Mouse (Mus musculus): ENCODE measurements around the gene Spata2l. TPM values are rescaled to one million over a fixed set of nuclear protein-coding genes. Genes with fewer than 3 reads are reported as not detected.

Spata2l gene
- 10 to 100 TPM in 1 of 2 experiments, 1 to 10 TPM in 1; 7.0 to 10.7 TPM for total RNA-seq (2023)

GRCm38 (mm10) chr8:123235520-123236497 lies at the start of gene Spata2l:
TSS of gene Spata2l (minus strand) at chr8:123236233.

DNA sequence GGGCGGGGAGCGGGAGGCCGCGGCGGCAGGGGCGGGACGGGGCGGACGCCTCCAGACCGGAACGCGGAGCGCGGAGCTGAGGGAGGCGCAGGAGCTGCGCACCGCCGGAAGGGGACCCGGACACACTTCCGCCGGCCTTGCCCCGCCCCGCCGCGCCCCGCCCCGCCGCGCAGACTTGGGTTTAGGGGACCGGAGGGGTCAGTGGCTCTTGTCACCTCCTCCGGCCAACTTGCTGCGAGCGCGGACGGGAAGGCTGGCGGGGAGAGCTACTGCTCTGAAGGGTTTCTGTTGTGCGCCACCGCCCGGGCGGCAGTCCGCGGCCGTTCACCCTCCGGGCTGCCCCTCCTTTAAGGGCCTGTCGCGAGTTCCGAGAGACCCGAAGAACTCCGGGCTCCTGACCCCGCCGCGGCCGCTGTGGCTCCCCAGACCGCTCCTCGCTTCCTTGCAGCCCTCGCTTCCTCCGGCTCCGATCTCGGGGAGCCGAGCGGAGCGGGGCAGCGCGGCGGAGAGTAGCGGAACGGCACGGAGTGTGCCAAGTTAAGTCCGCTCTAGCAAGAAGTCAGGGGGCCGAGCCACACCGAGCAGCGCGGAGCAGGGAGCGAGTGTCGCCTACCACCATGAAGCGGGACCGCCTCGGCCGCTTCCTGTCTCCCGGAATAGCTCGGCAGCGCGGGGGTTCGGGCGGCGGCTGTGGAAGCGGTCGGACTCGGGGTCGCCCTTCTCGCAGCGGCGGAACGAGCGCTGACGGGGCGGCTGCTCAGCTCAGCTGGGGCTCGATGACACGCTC lies 18.3 kb upstream of the Spata2l start, which contains the start of the genes Zfp276 and Vps9d1:
Gene Zfp276 (plus strand): TSS at position 97 of the 787 bp plus-strand sequence.
Gene Vps9d1 (minus strand): TSS at position 250 of the 787 bp plus-strand sequence.

DNA sequence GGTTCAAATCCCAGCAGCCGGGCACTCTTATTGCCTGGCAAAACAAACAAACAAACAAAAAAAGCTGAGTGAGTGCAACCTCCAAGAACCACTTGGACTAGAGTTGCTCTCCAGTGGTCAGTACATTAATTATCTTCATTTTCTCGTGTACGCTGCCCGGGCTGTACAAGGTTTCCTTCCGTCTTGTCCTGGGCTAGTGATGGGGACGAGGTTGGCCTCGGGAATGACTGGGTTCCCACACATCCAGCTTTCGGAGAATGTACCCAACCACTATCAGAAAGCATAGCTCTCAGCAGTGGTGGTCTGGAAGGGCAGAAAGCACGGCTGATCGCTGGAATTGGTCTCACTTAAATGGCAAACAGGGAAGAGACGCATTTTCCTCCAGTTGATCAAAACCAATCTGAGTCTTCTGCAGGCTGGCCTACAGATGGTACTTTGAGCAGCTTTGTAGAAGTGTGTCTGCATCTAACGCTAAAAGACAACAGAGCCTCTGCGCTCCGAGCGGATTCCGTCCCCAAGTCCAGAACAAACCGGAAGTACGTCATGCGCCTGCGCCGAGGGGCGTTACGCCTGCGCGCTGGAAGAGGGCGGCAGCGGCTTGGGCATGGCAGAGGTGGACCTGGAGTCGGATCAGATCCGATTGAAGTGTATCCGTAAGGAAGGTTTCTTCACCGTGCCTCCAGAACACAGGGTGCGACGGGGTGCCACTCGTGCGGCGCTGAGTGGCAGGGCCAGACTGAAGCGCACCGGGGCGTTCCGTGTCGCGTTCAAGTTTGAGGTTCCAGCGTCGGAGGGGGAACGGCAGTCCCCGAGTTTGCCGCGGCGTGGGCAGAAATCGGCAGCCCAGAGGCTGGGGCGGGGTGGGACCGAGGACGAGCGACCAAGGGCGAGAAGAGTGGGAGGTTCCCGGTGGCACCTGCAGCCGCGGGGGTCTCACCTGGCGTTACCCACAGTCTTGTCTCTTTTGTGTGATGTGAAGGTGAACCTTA lies 11.5 kb downstream of the Spata2l start, which contains the start of gene Cdk10:
Gene Cdk10 (plus strand): TSS at position 565 of the 989 bp plus-strand sequence.

DNA sequence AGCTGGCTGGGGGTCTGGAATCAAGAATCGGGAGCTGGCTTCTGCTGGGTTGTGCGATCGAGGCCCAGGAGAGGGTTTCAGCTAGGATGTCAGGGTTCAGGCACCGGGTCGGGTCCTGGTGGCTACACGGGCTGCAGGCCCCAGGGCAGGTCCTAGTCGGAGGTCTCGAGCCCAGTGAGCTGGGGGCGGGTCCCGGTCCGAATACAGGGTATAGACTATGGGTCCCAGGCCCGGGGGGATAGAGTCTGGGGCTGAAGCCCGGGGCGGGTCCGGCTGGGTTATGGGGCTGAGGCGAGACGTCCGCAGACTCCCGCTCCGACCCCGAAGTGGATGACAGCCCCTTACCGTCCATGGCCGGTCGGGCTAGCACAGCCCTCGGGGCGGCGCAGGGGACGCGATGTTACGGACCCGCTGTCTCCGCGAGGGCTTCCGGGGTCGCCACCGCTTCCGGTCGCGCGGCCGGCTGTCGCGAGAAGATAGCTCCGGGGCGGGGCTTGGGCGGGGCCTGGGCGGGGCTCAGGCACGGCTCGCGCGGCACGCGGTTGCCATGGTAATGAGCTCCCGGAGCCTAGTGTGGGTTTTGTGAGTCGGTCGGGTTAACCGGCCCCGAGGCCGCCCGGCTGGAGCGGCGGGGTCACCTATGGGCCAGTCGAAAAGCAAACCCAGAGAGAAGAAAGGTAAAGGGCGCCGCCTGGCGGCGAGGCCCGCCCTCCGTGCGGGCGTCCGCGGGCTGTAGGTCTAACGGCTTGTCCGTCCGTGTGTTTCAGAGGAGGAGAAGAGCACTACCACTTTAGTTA lies 23.5 kb downstream of the Spata2l start, which contains the start of the genes Chmp1a and Spata33:
Gene Chmp1a (minus strand): TSS at position 443 of the 797 bp plus-strand sequence.
Gene Spata33 (plus strand): TSS at position 512 of the 797 bp plus-strand sequence.

GRCm38 (mm10) chr8:123185566-123186409 lies 50.2 kb downstream of the Spata2l start, which contains the start of gene Dpep1:
TSS of gene Dpep1 (plus strand) at chr8:123186242.

Other genes with a start within 250 kb of the Spata2l start
- gene Ankrd11, start 194.0 kb downstream of the Spata2l start, total RNA-seq (2023): 100 to 1,000 TPM; 265 to 270 TPM
- gene Spg7, start 173.3 kb downstream of the Spata2l start, total RNA-seq (2023): 10 to 100 TPM; 61.9 to 70.8 TPM
- gene Rpl13, start 133.9 kb downstream of the Spata2l start, total RNA-seq (2023): 1,000 to 10,000 TPM; 1,422 to 1,477 TPM
- not detected for gene Cpne7, start 118.9 kb downstream of the Spata2l start, total RNA-seq (2023)
- gene Sult5a1, start 77.9 kb downstream of the Spata2l start, total RNA-seq (2023): not detected
- not detected for gene Dpep1, start 50.0 kb downstream of the Spata2l start, total RNA-seq (2023)
- 10 to 100 TPM; 78.8 to 88.5 TPM for gene Chmp1a, start 23.5 kb downstream of the Spata2l start, total RNA-seq (2023)
- not detected for gene Spata33, start 23.4 kb downstream of the Spata2l start, total RNA-seq (2023)
- 10 to 100 TPM; 63.8 to 86.4 TPM for gene Cdk10, start 11.4 kb downstream of the Spata2l start, total RNA-seq (2023)
- 10 to 100 TPM; 36.3 to 39.3 TPM for gene Zfp276, start 18.0 kb upstream of the Spata2l start, total RNA-seq (2023)
- gene Vps9d1, start 18.1 kb upstream of the Spata2l start, total RNA-seq (2023): 10 to 100 TPM; 41.2 TPM
- gene Fanca, start 82.3 kb upstream of the Spata2l start, total RNA-seq (2023): 100 to 1,000 TPM in 1 of 2 experiments, 10 to 100 TPM in 1; 81.2 to 111 TPM
- under 1 TPM in 1 of 2 experiments, not detected in 1; 0.23 TPM for gene Spire2, start 96.5 kb upstream of the Spata2l start, total RNA-seq (2023)
- gene Tcf25, start 137.5 kb upstream of the Spata2l start, total RNA-seq (2023): 100 to 1,000 TPM; 282 to 288 TPM
- gene Mc1r, start 170.9 kb upstream of the Spata2l start, total RNA-seq (2023): under 1 TPM; 0.21 to 0.46 TPM
- not detected for gene Tubb3, start 175.2 kb upstream of the Spata2l start, total RNA-seq (2023)
- 10 to 100 TPM; 13.5 to 14.4 TPM for gene Def8, start 187.3 kb upstream of the Spata2l start, total RNA-seq (2023)
- 10 to 100 TPM; 58.2 to 70.4 TPM for gene Afg3l1, start 241.7 kb upstream of the Spata2l start, total RNA-seq (2023)